Mouse (Mus musculus) adrenal gland, adult (tissue): ENCODE data around the gene Ltn1.

Experiments used
- DNase-seq, 2 experiments: peaks; one replicate each; pipeline ENCODE4 v3.0.0; 2022 to 2023; ENCODE audit warnings: low spot score in 1 of 2; ENCODE audit not compliant: inconsistent age in 2 of 2

The Ltn1 gene

DNA sequence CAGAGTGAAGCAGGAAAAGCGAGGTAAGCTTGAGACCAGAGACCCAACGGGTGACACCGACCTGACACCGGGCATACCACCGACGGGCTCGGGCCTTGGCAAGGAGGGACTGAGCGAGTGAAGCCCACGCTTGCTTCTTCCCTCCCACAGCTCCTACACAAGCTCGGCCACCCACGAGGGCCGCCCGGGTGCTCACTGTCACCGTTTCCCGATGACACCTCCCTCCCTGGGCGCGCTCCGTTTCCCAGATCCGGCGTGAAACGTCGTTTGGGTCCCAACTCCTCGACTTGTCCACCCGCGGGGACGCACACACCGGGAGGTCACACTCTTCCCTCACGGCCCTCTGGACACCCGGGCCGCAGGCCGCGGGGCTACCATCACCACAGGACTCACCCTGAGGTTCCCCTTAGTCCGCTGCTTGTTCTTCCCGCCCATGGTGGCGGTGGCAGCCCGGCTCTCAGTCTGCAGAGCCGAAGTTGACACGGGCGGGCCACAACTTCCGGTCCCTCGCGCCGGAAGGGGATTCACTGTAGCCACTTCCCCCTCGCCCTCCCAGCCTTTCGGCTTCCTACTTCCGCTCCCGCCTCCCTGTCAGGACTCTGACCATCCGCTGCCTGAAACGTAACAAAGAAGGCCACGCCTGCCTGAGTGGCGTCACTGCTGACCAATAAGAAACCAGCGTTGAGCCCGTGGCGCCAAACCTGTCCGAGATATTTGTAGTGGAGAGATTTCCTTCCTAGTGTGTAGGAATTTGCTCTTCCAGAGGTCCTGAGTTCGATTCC, at the start of gene Ltn1:
Gene Ltn1 (minus strand): TSS at position 580 of the 782 bp plus-strand sequence.
- DNase-seq = peak; percentile 98 to 99

DNA sequence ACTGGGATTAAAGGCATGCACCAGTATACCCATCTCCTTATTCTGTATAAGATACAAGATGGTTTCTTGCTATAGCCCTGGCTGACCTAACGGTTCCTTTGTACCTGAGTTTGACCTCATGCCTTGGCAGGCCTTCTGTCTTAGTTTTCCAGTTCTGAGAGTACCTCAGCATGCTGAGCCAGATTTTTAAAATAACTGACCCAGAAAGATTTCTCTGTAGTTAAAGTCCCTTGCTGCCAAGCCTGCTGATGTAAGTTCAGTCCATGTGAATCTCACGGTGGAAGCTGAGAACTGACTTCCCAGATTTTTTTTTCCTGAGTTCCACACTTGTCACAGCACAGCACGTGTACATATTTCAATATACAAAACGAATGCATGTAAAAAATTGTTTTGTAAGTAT, 38.2 kb upstream of the Ltn1 start:
- DNase-seq = no peak

DNA sequence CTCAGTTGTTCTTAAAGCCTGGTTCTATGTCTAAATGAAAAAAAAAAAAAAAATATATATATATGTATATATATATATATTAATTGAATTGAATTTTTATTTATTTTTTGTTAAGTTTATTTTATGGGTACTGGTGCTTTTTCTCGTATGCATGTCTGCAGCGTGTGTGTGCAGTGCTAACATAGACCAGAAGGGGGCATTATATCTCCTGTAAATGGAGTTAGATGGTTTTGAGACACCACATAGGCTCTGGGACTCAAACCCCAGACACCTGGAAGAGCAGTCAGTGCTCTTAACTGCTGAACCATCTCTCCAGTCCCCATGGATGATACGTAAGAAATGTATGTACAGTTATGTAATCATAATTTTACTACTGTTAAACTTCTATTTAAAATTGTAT, 26.3 kb upstream of the Ltn1 start:
- no peak for DNase-seq

DNA sequence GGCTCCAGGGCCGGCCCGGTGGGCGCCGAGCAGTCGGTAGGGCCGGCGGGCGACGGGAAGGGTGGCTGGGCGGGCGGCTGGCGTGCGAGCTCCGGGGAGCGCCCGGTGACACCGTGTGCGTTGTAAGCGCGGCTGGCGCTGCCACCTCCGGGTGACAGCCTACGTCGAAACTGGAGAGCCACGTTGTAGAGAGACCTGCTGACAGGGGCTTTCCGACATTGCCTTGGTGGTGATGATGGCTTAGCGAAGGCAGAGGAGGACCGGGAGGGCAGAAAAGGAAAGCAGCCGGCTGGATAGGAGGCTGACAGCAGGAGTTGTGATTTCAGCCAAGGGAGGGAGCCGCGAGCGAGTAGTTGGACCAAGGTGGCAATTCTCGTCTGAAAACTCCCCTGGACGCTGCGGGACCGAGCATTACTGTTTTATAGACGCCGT, 22.8 kb upstream of the Ltn1 start:
- peak in 1 of 2 experiments; percentile 83 for DNase-seq

DNA sequence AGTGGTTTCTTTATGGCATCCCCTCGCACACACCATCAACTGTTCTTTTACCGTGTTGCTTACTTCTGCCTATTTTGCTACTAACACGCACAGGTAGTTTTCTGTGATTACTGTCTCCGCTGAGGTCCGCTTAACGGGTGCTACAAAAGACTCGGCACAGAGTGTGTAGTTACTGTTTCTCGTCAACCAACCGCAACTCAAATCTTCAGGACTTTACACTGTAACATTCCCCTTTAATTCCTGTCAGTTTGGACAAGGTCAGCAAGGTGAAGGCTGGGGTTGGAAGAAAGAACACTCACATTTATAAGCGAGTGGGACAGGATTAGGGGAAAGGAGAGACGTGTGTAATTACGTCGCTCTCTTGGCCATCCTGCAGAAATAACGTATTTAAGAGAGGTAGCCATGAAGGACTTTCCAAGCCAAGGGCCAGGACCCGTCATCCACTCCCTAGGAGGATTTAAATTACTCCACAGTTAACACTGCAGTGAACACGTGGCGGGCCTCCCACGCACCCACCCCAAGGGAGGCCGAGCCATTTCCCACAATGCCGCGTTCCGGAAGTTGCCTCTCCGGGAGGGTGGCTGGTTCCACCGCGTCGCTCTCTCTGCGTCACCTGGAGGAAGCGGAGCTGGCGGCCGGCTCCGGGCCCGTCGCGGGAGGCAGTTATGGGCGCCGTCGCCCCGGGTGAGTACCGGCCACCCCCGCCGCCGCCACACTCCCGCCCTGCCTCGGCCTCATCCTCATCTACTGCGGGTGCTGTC, 22.2 kb upstream of the Ltn1 start, which contains the start of gene Usp16:
Gene Usp16 (plus strand): TSS at position 285 of the 761 bp plus-strand sequence.
- DNase-seq = peak; percentile 95 to 98

DNA sequence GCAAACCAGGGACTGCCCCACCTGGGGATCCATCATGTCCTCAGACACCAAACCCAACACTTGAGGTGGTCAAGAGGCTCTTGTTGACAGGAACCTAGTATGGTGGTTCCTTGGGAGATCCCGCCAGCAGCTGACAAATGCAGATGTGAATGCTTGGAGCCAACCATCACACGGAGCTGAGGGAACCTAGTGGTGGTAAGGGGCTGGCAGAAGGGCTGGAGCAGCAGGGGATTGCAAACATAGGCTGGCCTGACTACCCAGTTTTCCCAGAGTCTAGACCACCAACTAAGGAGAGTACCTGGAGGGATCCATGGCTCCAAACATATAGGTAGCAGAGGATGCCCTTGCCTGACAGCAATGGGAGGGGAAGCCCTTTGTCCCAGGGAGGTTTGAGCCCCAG, 20.8 kb upstream of the Ltn1 start:
- no peak for DNase-seq

DNA sequence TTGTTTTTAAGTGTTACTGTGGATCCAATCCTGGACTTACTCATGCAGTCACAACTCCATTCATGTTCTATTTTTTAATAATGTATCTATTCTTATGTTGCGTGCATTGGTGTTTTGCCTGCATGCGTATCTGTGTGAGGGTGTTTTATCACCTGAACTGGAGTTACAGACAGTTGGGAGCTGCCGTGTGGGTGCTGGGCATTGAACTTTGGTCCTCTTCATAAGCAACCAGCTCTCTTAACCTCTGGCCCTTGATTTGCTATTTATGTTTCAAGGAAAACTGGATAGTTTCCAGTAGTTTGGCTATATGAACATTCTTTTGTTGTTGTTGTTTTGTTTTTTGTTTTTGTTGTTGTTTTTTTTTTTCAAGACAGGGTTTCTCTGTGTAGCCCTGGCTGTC, 13.1 kb upstream of the Ltn1 start:
- no peak for DNase-seq

DNA sequence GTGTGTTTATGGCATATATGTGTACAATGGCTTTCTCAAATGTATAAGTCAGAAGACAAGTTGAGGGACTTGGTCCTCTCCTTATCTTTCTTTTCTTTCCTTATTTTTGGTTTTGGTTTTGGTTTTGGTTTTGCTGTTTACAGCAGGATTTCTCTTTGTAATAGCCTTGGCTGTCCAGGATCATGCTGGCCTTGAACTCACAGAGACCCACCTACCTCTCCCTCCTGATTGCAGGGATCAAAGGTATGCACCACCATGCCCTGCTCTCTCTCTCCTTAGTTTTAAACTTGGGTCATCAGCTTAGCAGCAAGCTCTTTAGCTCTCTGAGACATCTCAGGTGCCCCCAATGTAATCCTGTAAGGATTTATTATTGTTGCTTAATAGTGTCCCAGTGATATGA, 12.7 kb upstream of the Ltn1 start:
- no peak for DNase-seq

DNA sequence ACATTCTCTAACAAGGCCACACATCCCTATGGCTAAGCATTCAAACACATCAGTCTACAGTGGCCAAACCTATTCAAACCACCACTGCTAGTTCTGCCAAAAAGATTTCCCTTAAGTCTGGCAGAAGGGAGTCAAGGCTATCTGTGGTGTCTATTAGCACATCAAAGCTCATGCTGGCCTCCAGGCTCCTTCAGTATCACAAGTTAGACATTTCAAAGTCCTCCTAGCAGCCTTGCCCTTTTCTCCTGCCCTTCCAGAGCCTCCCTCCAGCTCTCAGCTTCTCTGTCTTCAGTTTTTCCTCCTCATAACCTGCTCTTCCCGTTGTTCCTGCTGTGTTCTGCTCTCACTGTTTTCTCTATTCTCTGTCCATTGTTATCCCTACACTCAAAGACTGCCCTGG, 11.7 kb upstream of the Ltn1 start:
- peak in 1 of 2 experiments; percentile 66 for DNase-seq

DNA sequence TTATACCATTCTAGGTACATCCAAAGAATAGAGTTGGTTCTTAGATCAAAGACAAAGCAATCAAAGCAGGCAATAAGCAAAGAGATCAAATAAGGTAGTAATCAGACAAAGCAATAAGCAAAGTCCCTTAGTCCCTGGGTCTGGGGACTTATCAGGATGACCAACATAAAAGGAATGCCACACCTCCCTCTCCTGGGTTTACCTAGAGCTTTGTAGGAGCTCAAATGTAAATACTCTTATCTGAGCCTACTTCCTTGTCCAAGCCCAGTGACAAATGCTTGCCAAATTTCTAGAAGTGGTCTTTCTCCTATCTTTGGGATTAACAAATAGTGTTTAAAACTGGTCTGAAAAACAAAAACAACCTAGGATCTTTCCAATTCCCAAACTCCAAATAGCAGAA, 10.8 kb upstream of the Ltn1 start:
- DNase-seq = no peak

DNA sequence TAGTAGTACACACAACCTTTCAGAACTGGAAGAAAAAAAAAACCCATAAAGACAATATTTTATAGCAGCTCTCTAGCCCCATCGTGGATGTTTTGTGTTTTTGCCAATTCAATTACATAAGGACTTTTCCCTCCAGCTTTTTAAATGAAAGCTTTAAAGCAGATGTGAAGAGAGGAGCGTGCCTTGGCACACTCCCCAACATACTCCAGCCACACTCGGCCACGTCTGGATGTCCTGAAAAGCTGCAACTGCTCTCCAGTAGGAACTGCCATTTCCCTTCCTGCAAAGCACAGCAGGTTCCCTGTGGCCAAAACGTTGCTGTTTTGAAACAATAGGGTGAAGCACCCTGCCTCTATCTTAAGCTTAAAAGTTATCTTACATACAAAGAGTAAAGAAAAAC, 9.9 kb upstream of the Ltn1 start:
- DNase-seq = no peak

DNA sequence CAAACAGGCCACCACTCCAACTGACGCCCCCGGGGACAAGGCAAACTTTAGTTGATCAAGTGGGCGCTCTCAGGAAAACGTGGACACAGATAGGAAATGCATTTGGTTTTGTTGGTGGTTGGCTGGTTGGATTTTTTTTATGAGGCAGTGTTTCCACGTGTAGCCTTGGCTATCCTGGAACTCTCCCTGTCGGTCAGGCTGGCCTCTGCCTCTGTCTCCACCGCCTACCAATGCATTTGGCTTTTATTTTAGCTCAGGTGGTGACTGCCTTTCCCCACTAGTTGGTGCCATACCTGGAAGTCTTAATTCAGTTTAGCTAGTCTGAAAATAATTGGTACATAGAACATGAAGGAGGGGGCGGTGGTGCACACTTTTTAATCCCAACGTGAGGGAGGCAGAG, 8.7 kb upstream of the Ltn1 start:
- DNase-seq = peak in 1 of 2 experiments; percentile 68

DNA sequence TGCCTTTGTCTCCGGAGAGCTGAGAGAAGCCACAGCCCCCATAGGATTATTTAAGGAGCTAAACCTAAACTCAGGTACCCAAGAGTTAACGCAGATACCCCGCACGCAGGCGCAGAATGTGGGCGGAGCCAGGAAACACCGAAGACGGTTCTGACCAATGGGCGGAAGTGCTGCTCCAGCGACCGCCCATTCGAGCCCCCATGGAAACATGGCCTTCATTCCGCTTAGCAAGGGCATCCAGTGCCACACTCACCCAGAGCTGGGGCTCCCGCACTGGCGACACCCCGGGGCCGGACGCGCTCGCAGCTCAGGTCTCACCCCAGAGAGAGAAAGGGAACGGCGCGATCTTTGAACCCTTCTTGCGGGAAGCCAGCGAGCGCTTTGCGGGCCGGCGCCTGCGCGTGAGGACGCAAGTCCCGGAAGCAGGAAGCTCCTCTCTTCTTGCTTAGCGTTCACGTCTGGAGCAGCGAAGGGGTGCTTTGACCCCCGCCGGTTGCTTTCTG, 7.8 kb upstream of the Ltn1 start, which contains the start of gene Rwdd2b:
Gene Rwdd2b (minus strand): TSS at position 390 of the 503 bp plus-strand sequence.
- DNase-seq = peak; percentile 95 to 98

DNA sequence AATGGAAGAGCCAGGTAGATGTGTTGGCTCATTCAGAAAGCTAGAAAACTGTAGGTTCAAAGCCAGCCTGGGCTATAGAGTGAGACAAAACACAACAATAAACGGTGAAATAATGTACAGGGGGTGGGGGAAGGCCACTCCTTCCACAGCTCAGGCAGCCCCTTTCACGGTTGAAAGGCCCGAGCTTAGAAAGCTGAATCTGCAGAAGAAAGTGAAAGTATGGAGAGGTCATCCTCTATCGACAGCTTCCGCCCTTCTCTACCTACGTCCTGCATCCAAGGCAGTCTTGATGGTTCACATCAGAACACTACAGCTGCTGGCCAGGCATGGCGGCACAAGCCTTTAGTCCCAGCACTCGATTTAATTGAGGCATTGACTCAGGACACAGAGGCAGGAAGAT, 6.3 kb upstream of the Ltn1 start:
- DNase-seq = no peak

DNA sequence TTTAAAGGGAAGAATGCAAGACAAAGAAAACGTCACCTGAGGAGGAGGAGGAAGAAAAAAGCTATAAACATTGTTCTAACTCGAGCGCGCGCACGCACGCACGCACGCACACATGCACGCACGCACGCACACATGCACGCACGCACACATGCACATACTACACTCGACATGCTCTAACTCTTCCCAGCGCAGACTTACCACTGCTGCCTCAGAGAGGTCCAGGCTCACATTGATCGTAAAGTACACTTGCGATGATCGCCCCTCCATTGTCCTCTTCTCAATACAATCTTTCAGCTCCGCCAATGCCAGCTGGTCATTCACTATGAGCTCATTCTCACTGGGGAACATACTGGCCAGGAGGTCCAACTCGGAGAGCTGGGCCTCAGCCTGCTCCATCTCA, 4.7 kb upstream of the Ltn1 start:
- no peak for DNase-seq

DNA sequence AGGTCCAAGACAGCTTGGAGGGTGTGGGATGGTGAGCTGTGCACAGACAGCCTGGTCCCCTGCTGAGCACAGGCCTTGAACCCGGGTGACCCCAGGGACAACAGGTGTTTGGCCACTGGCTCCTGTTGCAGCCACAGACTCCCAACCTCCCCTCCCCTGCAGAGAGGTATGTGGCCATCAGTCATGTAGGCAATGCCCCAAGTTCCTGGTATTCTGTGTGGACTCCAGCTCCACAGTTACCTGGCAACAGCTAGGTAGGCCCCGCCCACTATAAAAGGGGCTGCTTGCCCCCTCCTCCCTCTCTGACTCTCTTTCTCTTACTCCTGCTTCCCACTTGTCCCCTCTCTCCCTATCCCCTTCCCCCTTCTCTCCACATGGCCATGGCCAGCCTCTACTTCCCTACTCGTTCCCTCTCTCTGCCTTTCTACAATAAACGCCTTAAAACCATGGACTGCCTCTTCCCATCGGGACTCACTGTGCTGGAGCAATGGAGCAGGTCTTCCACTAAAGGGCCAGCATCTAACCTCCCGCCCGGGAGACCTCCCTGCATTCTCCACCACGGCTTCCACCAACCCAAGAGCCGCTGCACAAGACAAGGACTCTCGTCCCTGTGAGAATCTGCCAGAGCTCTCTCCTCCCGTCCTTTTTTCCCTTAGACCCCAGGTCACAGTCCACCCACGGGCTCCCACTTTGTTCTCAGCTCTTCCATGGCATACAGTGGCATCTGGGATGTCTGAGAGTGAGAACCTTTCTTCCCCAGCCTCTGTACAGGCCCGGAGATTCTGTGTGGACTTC, 3.2 kb upstream of the Ltn1 start:
- DNase-seq = no peak

DNA sequence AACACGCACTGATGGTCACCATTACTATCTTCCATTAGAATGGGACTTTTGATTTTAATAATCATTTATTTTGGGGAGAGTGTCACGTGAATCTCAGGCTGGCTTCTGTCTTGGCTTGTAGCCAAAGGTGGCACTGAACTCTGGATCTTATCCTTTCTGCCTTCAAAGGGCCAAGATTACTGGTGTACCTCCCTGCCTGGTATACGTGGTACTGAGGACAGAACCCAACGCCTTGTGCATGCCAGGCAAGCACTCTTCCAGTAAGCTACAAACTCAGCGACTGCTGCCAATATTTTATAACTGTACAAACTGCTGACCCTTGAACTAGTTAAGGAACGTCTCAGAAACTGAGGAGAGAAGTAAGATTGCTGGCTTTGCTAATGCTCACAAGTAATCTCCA, 2.5 kb upstream of the Ltn1 start:
- DNase-seq = no peak

DNA sequence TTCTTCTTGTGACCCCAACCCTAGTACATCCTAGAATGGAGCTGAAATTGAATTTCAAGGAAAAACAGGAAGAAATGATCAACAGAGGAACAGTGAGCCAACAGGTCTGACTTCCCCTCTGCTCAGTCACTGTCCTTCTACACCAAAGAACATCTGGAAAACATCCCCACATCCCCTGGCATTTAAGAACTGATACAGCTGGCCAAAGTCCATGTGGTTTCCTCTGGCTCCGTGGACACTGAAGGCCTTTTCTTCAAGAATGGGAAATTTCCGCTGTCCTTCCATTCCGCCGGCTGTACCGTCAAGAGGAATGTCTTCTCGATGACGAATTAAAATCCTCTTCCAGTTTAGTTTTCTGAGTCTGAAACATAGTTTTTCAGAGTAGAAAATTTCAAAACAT, 1.9 kb upstream of the Ltn1 start:
- no peak for DNase-seq

DNA sequence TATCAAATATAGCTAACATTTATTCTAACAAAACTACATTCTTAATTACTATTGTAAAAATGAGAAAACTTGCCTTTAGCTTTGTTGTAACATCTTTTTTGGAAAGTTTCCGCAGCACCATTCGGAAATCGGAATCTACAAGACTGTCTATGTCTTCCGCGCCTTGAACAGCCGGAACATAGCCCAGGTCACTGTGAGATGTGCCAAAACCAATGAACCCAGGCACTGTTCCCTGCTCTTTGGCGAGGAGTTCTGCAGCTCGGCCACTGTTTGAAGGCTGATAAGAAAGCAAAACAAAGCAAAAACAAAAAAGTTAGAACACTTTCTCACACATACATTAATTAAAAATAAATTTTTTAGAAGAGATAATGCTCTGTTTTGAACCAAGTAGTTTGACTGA, 4.9 kb downstream of the Ltn1 start:
- no peak for DNase-seq

DNA sequence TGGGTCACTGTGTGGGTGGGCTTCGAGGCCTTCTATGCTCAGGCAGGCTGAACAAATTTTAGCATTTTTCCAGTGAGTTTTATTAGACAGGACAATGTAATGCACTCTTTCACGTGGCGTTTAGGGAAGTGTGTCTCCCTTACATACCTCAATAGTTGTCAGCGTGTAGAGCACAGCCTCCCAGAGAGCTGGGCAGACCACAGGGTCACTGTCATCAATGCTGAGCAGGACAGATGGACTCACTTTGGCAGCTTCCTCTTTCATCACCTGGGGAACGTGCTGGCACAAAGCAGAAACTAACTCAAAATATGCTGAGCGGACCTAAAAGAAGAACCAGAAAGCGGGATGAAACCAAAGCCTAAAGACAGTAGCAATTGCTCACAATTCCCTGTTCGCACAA, 11.8 kb downstream of the Ltn1 start:
- DNase-seq = no peak

DNA sequence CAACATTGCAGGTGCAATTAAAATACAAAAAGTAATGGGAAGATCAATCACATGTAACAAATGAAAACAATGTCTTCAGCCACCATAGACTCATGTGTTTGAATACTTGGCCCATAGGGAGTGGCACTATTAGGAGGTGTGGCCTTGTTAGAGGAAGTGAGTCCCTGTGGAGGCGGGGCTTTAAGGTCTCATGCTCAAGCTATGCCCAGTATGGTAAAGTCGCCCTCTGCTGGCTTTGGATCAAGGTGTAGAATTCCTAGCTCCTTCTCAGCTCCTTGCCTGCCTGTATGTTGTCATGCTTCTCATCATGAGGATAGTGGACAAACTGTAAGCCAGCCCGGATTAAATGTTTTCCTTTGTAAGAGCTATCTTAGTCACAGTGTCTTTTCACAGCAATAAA, 27.4 kb downstream of the Ltn1 start:
- DNase-seq = peak in 1 of 2 experiments; percentile 33
